Mouse (Mus musculus) heart, adult 2 months (tissue): ENCODE data around the gene Blmh.

Experiments
- CTCF ChIP-seq: fragments of 200-600 bp; IDR thresholded peaks from 2 replicates; pipeline ENCODE4 v1.8.1; 2022; ENCODE audit warnings: antibody characterized with exemption, mild to moderate bottlenecking, moderate library complexity
- EP300 ChIP-seq: fragments of 200-500 bp; IDR thresholded peaks from 2 replicates; pipeline ENCODE4 v1.6.1; 2011; ENCODE audit warnings: low read depth, low read length, control low read depth; ENCODE audit not compliant: insufficient read depth
- POLR2A ChIP-seq: fragments of 200-500 bp; IDR thresholded peaks from 2 replicates; pipeline ENCODE4 v1.6.1; 2011; ENCODE audit warnings: mild to moderate bottlenecking, low read depth, low read length, control low read depth; ENCODE audit not compliant: insufficient read depth

- TF ChIP-seq CTCF (no peak), POLR2A (no peak), EP300 (no peak)
These were observed 10.2 kb upstream of the Blmh start for GRCm38 (mm10) chr11:76914366-76914765.
